ENCODE assay signal across 9 mouse cellular contexts in the genomic region with DNA sequence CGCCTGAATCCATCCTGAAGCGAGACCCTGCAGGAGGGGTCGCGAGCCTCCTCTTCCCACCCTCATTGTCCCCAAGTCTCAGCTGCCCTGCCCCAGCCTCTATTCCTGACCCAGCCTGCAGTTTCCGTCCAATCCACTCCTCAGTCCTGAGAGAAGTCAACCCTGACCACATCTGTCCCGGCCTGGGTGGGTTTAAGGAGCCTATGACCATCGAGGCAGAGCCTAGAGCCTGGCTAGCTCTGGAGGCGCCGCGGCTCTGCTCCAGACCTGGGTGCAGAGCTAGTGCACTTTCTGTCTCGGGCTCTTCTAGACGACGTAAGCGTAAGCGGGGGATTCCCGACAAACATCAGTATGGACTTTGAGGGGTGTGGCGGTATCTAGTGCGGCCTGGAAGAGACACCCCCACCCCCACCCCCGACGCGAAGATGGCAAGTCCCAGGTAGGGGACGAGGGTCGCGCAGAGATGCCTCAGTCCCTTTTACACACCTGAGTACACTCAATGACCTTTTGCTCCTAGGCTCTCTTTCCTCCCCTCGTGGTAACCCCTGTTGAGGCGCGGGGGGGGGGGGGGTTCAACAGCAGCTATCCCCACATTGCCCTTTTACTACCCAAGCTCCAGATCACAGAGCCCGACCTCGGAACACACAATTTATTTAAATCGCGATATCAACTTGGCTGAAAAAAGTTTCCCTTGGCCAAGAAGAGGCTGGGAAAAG. TPM values are rescaled to one million over a fixed set of nuclear protein-coding genes. Genes with fewer than 3 reads are reported as not detected.
DNase-seq lines count a peak whose midpoint lies in the region; ATAC-seq and TF ChIP-seq lines count a peak whose summit lies in the region.
"Had no signal": no experiment of that assay in that cellular context is flagged by ENCODE, and none has a peak within 500 bp of the region (broad histone marks: within the 10 kb centered on the region; RNA-seq: fewer than 3 reads in every experiment).

No protein-coding gene starts in this region.

- no peaks in the 10 kb centered on the region; the same call in 1 of the 2 replicates for H3K36me3 ChIP-seq in liver, adult 2 months (ENCODE audit: control insufficient read depth, insufficient read depth, low read length)
- H3K36me3 ChIP-seq in hindbrain, embryonic 16.5 days (ENCODE audit: control insufficient read depth, insufficient read depth, low read length) = no peaks in the 10 kb centered on the region

- H3K9ac ChIP-seq in liver, adult 2 months (ENCODE audit: low read depth, low read length) = peak overlapping the region; percentile 80; the same call in 1 of the 2 replicates
- peak overlapping the region; percentile 87 for H3K9ac ChIP-seq in hindbrain, embryonic 16.5 days (ENCODE audit: low read depth, low read length)

- 2% methylated on average over 31 of the region's 31 CpGs for WGBS in liver, adult 2 months
- under 1% methylated on average over 24 of the region's 31 CpGs for WGBS in hindbrain, embryonic 16.5 days

- 0 out of 2 replicates have a peak, but pooled peaks have one; percentile 2 for ATAC-seq in hindbrain, embryonic 16.5 days

- peaks cover 26% of the 10 kb centered on the region for H3K4me1 ChIP-seq in liver, adult 2 months (ENCODE audit: control insufficient read depth, insufficient read depth, low read length)
- H3K4me1 ChIP-seq in cortical plate, adult 2 months (ENCODE audit: control insufficient read depth, insufficient read depth, low read length) = no peaks in the 10 kb centered on the region; the same call in 1 of the 2 replicates
- H3K4me1 ChIP-seq in hindbrain, embryonic 16.5 days (ENCODE audit: control insufficient read depth, insufficient read depth, low read depth, low read length) = peaks cover 43% of the 10 kb centered on the region

- no peak for DNase-seq in liver, adult 2 months (ENCODE audit: extremely low read depth, low read depth, low spot score)
- no peak for DNase-seq in liver
- DNase-seq in naive thymus-derived CD4-positive, alpha-beta T cell, adult 2 months (ENCODE audit: low read depth) = peak; percentile 69
- DNase-seq in frontal cortex, postnatal 25 days (ENCODE audit: low spot score in 2 of 2) = no peak
- no peak for DNase-seq in c-Kit-positive CD71-positive TER-119-positive erythroid progenitor cells, embryonic 14.5 days (ENCODE audit: low spot score)
- DNase-seq in gastrocnemius, adult 18-20 months (ENCODE audit: low spot score) = no peak

- peak overlapping the region; percentile 98 for H3K4me2 ChIP-seq in hindbrain, embryonic 16.5 days (ENCODE audit: low read length)

- H3K9me3 ChIP-seq in hindbrain, embryonic 16.5 days (ENCODE audit: control insufficient read depth, low read length) = no peaks in the 10 kb centered on the region

- TF ChIP-seq CTCF in liver, adult 2 months (IDR thresholded peaks at IDR 0.05; ENCODE audit: low read depth, low read length) = no peak
- TF ChIP-seq CTCF in cortical plate, adult 2 months (IDR thresholded peaks at IDR 0.05; ENCODE audit: extremely low read depth, insufficient read depth, low read length) = no peak

- no peak for TF ChIP-seq POLR2A in liver, adult 2 months (IDR thresholded peaks at IDR 0.05; ENCODE audit: extremely low read depth, insufficient read depth, low read length)
- TF ChIP-seq POLR2A in cortical plate, adult 2 months (IDR thresholded peaks at IDR 0.05; ENCODE audit: extremely low read depth, insufficient read depth, low read length) = no peak

- no peak overlapping the region for H3K27ac ChIP-seq in liver, adult 2 months (replicated peaks; ENCODE audit: insufficient read depth, low read depth, low read length)
- H3K27ac ChIP-seq in cortical plate, adult 2 months (ENCODE audit: insufficient read depth, low read length) = no peak overlapping the region
- H3K27ac ChIP-seq in hindbrain, embryonic 16.5 days (ENCODE audit: low read depth, low read length) = no peak overlapping the region

- H3K27me3 ChIP-seq in liver, adult 2 months (ENCODE audit: control insufficient read depth, insufficient read depth, low read length) = 0 out of 2 replicates have a peak, but pooled peaks cover 4% of the 10 kb centered on the region
- peaks cover 52% of the 10 kb centered on the region for H3K27me3 ChIP-seq in hindbrain, embryonic 16.5 days (replicated peaks; ENCODE audit: control insufficient read depth, insufficient read depth, low read length)

- H3K4me3 ChIP-seq in liver, adult 2 months (ENCODE audit: insufficient read depth, low read depth, low read length) = peak overlapping the region; percentile 71; the same call in 1 of the 2 replicates
- H3K4me3 ChIP-seq in cortical plate, adult 2 months (ENCODE audit: insufficient read depth, low read length) = peak overlapping the region; percentile 86
- peak overlapping the region; percentile 77 for H3K4me3 ChIP-seq in hindbrain, embryonic 16.5 days (ENCODE audit: low read length)

- no peaks in the 10 kb centered on the region for H3K79me2 ChIP-seq in liver, adult 2 months (ENCODE audit: control insufficient read depth, insufficient read depth, low read length)

RNA-seq across cellular contexts. Expression of gene Cbx8, which starts 1.1 kb away (rescaled TPM):
- 4.3 and 5.1 TPM in 2 replicates for total RNA-seq in liver, adult 2 months (2014; rRNA removed)
- polyA plus RNA-seq in liver, adult 2 months (2012; rRNA removed) = 1.7 and 4.4 TPM in 2 replicates
- 6.0 and 7.4 TPM in 2 replicates for polyA plus RNA-seq in cortical plate, adult 2 months (2012; rRNA removed)
- 8.5 and 9.5 TPM in 2 replicates for polyA plus RNA-seq in hindbrain, embryonic 16.5 days (2015; fragmentation: Nextera tagmentation; extraction: Ambion mirVana)
- 1 to 10 TPM; 2.6 to 3.5 TPM for total RNA-seq in gastrocnemius, adult 18-20 months (2021)

RNA-seq across cellular contexts. Expression of gene Cbx2, which starts 19.1 kb away (rescaled TPM):
- total RNA-seq in liver, adult 2 months (2014; rRNA removed) = 3.9 and 4.9 TPM in 2 replicates
- 2.9 and 4.1 TPM in 2 replicates for polyA plus RNA-seq in liver, adult 2 months (2012; rRNA removed)
- 2.6 and 2.8 TPM in 2 replicates for polyA plus RNA-seq in cortical plate, adult 2 months (2012; rRNA removed)
- 10.7 and 14.0 TPM in 2 replicates for polyA plus RNA-seq in hindbrain, embryonic 16.5 days (2015; fragmentation: Nextera tagmentation; extraction: Ambion mirVana)
- 1 to 10 TPM in 1 of 2 experiments, under 1 TPM in 1; 0.85 to 1.0 TPM for total RNA-seq in gastrocnemius, adult 18-20 months (2021)

RNA-seq across cellular contexts. Expression of gene Cbx4, which starts 44.1 kb away (rescaled TPM):
- total RNA-seq in liver, adult 2 months (2014; rRNA removed) = 2.8 and 2.9 TPM in 2 replicates
- polyA plus RNA-seq in liver, adult 2 months (2012; rRNA removed) = 7.9 and 8.2 TPM in 2 replicates
- polyA plus RNA-seq in cortical plate, adult 2 months (2012; rRNA removed) = 45.3 and 47.5 TPM in 2 replicates
- 23.4 and 24.8 TPM in 2 replicates for polyA plus RNA-seq in hindbrain, embryonic 16.5 days (2015; fragmentation: Nextera tagmentation; extraction: Ambion mirVana)
- 1 to 10 TPM; 1.6 to 2.5 TPM for total RNA-seq in gastrocnemius, adult 18-20 months (2021)

RNA-seq across cellular contexts. Expression of gene Enpp7, which starts 53.9 kb away (rescaled TPM):
- not detected in 2 replicates for total RNA-seq in liver, adult 2 months (2014; rRNA removed)
- polyA plus RNA-seq in liver, adult 2 months (2012; rRNA removed) = not detected in 2 replicates
- not detected in 2 replicates for polyA plus RNA-seq in cortical plate, adult 2 months (2012; rRNA removed)
- polyA plus RNA-seq in hindbrain, embryonic 16.5 days (2015; fragmentation: Nextera tagmentation; extraction: Ambion mirVana) = not detected in 2 replicates
- total RNA-seq in gastrocnemius, adult 18-20 months (2021) = not detected
- total RNA-seq: common myeloid progenitor, adult 5-6 weeks had no signal
